Mouse (Mus musculus) myocyte (in vitro differentiated cells): ENCODE data around the gene Zfp580.

Experiments
- CEBPB ChIP-seq: IDR thresholded peaks from 2 replicates; pipeline ENCODE4 v1.6.1; 2011; ENCODE audit warnings: mild to moderate bottlenecking, moderate library complexity; ENCODE audit not compliant: poor library complexity, insufficient read depth, severe bottlenecking
- MAX ChIP-seq: IDR thresholded peaks from one replicate; pipeline ENCODE4 v1.6.1; 2011; ENCODE audit warnings: low read depth, mild to moderate bottlenecking, control low read depth
- POLR2A ChIP-seq: IDR thresholded peaks from one replicate; pipeline ENCODE4 v1.6.1; 2011; ENCODE audit warnings: low read depth, mild to moderate bottlenecking, control low read depth, moderate library complexity; ENCODE audit not compliant: insufficient read length
- TCF12 ChIP-seq: IDR thresholded peaks from one replicate; pipeline ENCODE4 v1.6.1; 2011; ENCODE audit warnings: mild to moderate bottlenecking, control low read depth; ENCODE audit not compliant: poor library complexity, insufficient read depth, severe bottlenecking
- USF1 ChIP-seq: IDR thresholded peaks from one replicate; pipeline ENCODE4 v1.6.1; 2011; ENCODE audit warnings: low read depth, mild to moderate bottlenecking, control low read depth, moderate library complexity

DNA sequence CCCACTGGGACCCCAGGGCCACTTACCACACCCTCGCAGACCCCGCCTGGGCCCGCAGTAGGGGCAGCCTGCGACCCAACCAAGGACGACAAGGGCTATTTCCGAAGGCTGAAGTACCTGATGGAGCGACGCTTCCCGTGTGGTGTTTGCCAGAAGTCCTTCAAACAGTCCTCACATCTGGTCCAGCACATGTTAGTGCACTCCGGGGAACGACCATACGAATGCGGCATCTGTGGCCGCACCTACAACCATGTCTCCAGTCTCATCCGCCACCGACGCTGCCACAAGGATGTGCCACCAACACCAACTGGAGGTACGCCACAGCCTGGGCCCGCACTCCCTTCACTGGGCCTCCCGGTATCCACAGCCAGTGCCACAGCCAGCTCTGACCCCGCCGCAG lies 21.8 kb upstream of the Zfp580 start:
- TF ChIP-seq POLR2A (no peak), CEBPB (no peak), TCF12 (no peak), MAX (no peak), USF1 (no peak)
